In genomic region chr6:23245121-23245520, GRCm38 (mm10) we compare ENCODE assay signal across 22 mouse cellular contexts. TPM values are rescaled to one million over a fixed set of nuclear protein-coding genes. Genes with fewer than 3 reads are reported as not detected.
A peak's percentile ranks its signal among the peaks of the same experiment; 100 is the strongest.
DNase-seq lines count a peak whose midpoint lies in the region; ATAC-seq and TF ChIP-seq lines count a peak whose summit lies in the region.
"Had no signal": no experiment of that assay in that cellular context is flagged by ENCODE, and none has a peak within 500 bp of the region (broad histone marks: within the 10 kb centered on the region; RNA-seq: fewer than 3 reads in every experiment).

No protein-coding gene starts in this region.

- no peaks in the 10 kb centered on the region for H3K36me3 ChIP-seq in hindbrain, embryonic 11.5 days (ENCODE audit: control insufficient read depth, insufficient read depth, low read length)
- no peaks in the 10 kb centered on the region for H3K36me3 ChIP-seq in hindbrain, embryonic 13.5 days
- H3K36me3 ChIP-seq in embryonic facial prominence, embryonic 10.5 days (replicated peaks): no peaks in the 10 kb centered on the region
- no peaks in the 10 kb centered on the region for H3K36me3 ChIP-seq in forebrain, embryonic 12.5 days (replicated peaks)
- H3K36me3 ChIP-seq: heart, embryonic 10.5 days; intestine, embryonic 15.5 days had no signal

- H3K9me3 ChIP-seq in hindbrain, embryonic 11.5 days (ENCODE audit: control insufficient read depth, low read length): no peaks in the 10 kb centered on the region
- H3K9me3 ChIP-seq in hindbrain, embryonic 13.5 days: no peaks in the 10 kb centered on the region
- H3K9me3 ChIP-seq in embryonic facial prominence, embryonic 10.5 days: no peaks in the 10 kb centered on the region
- no peaks in the 10 kb centered on the region for H3K9me3 ChIP-seq in forebrain, embryonic 12.5 days
- H3K9me3 ChIP-seq: heart, embryonic 10.5 days; intestine, embryonic 15.5 days had no signal

- no peak overlapping the region for H3K27ac ChIP-seq in hindbrain, embryonic 11.5 days (ENCODE audit: low read depth, low read length)
- H3K27ac ChIP-seq in hindbrain, embryonic 13.5 days: no peak overlapping the region
- no peak overlapping the region for H3K27ac ChIP-seq in embryonic facial prominence, embryonic 10.5 days (replicated peaks)
- H3K27ac ChIP-seq in forebrain, embryonic 12.5 days: peak overlapping the region; percentile 74; the same call in 1 of the 2 replicates
- no peak overlapping the region for H3K27ac ChIP-seq in left cerebral cortex, adult 2 months
- H3K27ac ChIP-seq: heart, embryonic 10.5 days; hindbrain, embryonic 14.5 days; intestine, embryonic 15.5 days had no signal

- 15% methylated on average over 9 of the region's 9 CpGs for WGBS in hindbrain, embryonic 11.5 days
- 17% methylated on average over 9 of the region's 9 CpGs for WGBS in hindbrain, embryonic 13.5 days
- WGBS in embryonic facial prominence, embryonic 10.5 days: 13% methylated on average over 9 of the region's 9 CpGs
- 10% methylated on average over 9 of the region's 9 CpGs for WGBS in forebrain, embryonic 12.5 days

- H3K4me1 ChIP-seq in hindbrain, embryonic 11.5 days (replicated peaks; ENCODE audit: control insufficient read depth, insufficient read depth, low read length): no peaks in the 10 kb centered on the region
- peaks cover 21% of the 10 kb centered on the region for H3K4me1 ChIP-seq in hindbrain, embryonic 13.5 days (replicated peaks)
- peaks cover 28% of the 10 kb centered on the region for H3K4me1 ChIP-seq in embryonic facial prominence, embryonic 10.5 days
- peaks cover 32% of the 10 kb centered on the region for H3K4me1 ChIP-seq in forebrain, embryonic 12.5 days

- DNase-seq in hindbrain, embryonic 11.5 days (ENCODE audit: low spot score): peak; percentile 42
- DNase-seq in brain, embryonic 14.5 days (ENCODE audit: low read depth): peak; percentile 38
- DNase-seq in embryonic facial prominence, embryonic 10.5 days (ENCODE audit: low spot score): no peak
- DNase-seq in kidney, adult 11 months: no peak
- DNase-seq in left cerebral cortex, adult 2 months (ENCODE audit: extremely low spot score in 1 of 2, low spot score in 2 of 2): no peak
- DNase-seq in layer of hippocampus, adult 9-10 months (ENCODE audit: low spot score): no peak
- DNase-seq: adrenal gland, postnatal 25 days; embryo, embryonic 11 days; heart, adult 18-20 months had no signal

- no peak overlapping the region for H3K4me3 ChIP-seq in hindbrain, embryonic 11.5 days (ENCODE audit: low read depth, low read length)
- H3K4me3 ChIP-seq in hindbrain, embryonic 13.5 days: no peak overlapping the region
- peak overlapping the region; percentile 63 for H3K4me3 ChIP-seq in embryonic facial prominence, embryonic 10.5 days
- peak overlapping the region; percentile 62 for H3K4me3 ChIP-seq in forebrain, embryonic 12.5 days (replicated peaks)
- H3K4me3 ChIP-seq in left cerebral cortex, adult 2 months: no peak overlapping the region
- H3K4me3 ChIP-seq: heart, embryonic 10.5 days; intestine, embryonic 15.5 days had no signal

- intact Hi-C loops in left cerebral cortex, adult 2 months (cut with DNase I): loop anchor here (10.0 kb wide), 1 partner anchor 1040 kb away; no protein-coding TSS in a partner anchor

- H3K9ac ChIP-seq in hindbrain, embryonic 11.5 days (ENCODE audit: low read depth, low read length): no peak overlapping the region
- H3K9ac ChIP-seq in hindbrain, embryonic 13.5 days: no peak overlapping the region
- H3K9ac ChIP-seq in forebrain, embryonic 12.5 days: peak overlapping the region; percentile 76
- H3K9ac ChIP-seq: hindbrain, embryonic 14.5 days; intestine, embryonic 15.5 days had no signal

- no peak for TF ChIP-seq CTCF in brain, embryonic 14.5 days (IDR thresholded peaks at IDR 0.05; ENCODE audit: borderline replicate concordance, extremely low read depth, insufficient read depth, insufficient read length)
- TF ChIP-seq CTCF in left cerebral cortex, adult 2 months (IDR thresholded peaks at IDR 0.05): no peak

- no peak for ATAC-seq in hindbrain, embryonic 11.5 days (ENCODE audit: low FRiP score)
- ATAC-seq in hindbrain, embryonic 13.5 days (ENCODE audit: low FRiP score): no peak
- no peak for ATAC-seq in forebrain, embryonic 12.5 days (ENCODE audit: low FRiP score)
- ATAC-seq: intestine, embryonic 15.5 days had no signal

- no peak for TF ChIP-seq POLR2A in brain, embryonic 14.5 days (IDR thresholded peaks at IDR 0.05; ENCODE audit: borderline replicate concordance, extremely low read depth, insufficient read depth, insufficient read length, poor library complexity, severe bottlenecking)

- peaks cover 77% of the 10 kb centered on the region for H3K27me3 ChIP-seq in hindbrain, embryonic 11.5 days (ENCODE audit: control insufficient read depth, insufficient read depth, low read length)
- peaks cover 89% of the 10 kb centered on the region for H3K27me3 ChIP-seq in hindbrain, embryonic 13.5 days
- peaks cover 96% of the 10 kb centered on the region for H3K27me3 ChIP-seq in embryonic facial prominence, embryonic 10.5 days (replicated peaks; ENCODE audit: low read depth, poor library complexity, severe bottlenecking)
- H3K27me3 ChIP-seq in forebrain, embryonic 12.5 days: peaks cover 67% of the 10 kb centered on the region

- H3K4me2 ChIP-seq in hindbrain, embryonic 11.5 days (replicated peaks; ENCODE audit: low read depth, low read length): no peak overlapping the region
- no peak overlapping the region for H3K4me2 ChIP-seq in hindbrain, embryonic 13.5 days
- peak overlapping the region; percentile 74 for H3K4me2 ChIP-seq in forebrain, embryonic 12.5 days
- H3K4me2 ChIP-seq: hindbrain, embryonic 14.5 days; intestine, embryonic 15.5 days had no signal

RNA-seq across cellular contexts. Expression of gene Fezf1, which starts 3.0 kb away (rescaled TPM):
- polyA plus RNA-seq in hindbrain, embryonic 11.5 days (2014; fragmentation: Nextera tagmentation; extraction: Ambion mirVana): 0.11 TPM in 1 of 2 replicates, not detected in the other
- polyA plus RNA-seq in hindbrain, embryonic 13.5 days (2015; fragmentation: Nextera tagmentation; extraction: Ambion mirVana): 0.17 TPM in 1 of 2 replicates, not detected in the other
- 9.9 and 16.1 TPM in 2 replicates for polyA plus RNA-seq in brain, embryonic 14.5 days (2012; rRNA removed)
- 6.1 and 7.2 TPM in 2 replicates for polyA plus RNA-seq in embryonic facial prominence, embryonic 10.5 days (2016; fragmentation: Nextera tagmentation; extraction: Ambion mirVana)
- polyA plus RNA-seq in forebrain, embryonic 12.5 days (2016; fragmentation: Nextera tagmentation; extraction: Ambion mirVana): 33.4 and 36.1 TPM in 2 replicates
- under 1 TPM; 0.19 to 0.23 TPM for total RNA-seq in left cerebral cortex, adult 2 months (2021)
- total RNA-seq: adrenal gland, adult 2 months; adrenal gland, postnatal 25 days; ES-E14; gastrocnemius, adult 8-10 months; gastrocnemius, postnatal 4 days; heart, adult 18-20 months; heart, postnatal 10 days; heart, postnatal 4 days had no signal
- polyA plus RNA-seq: adrenal gland, adult 2 months; cerebellum, adult 2 months; heart, embryonic 14.5 days; hindbrain, embryonic 14.5 days; intestine, embryonic 15.5 days had no signal

Comparison
In these comparisons a context has a peak if more than half of its experiments do, and no peak if none do; other contexts are left out.
1. DNase-seq: peak in hindbrain, embryonic 11.5 days (single experiment) and brain, embryonic 14.5 days (single experiment); none in embryonic facial prominence, embryonic 10.5 days (single experiment), kidney, adult 11 months (single experiment), left cerebral cortex, adult 2 months (0 of 2) and layer of hippocampus, adult 9-10 months (single experiment).
2. H3K4me3 ChIP-seq: peak in embryonic facial prominence, embryonic 10.5 days (single experiment) and forebrain, embryonic 12.5 days (single experiment); none in hindbrain, embryonic 11.5 days (single experiment), hindbrain, embryonic 13.5 days (single experiment) and left cerebral cortex, adult 2 months (single experiment).